Mouse (Mus musculus) embryonic facial prominence, embryonic 14.5 days (tissue): ENCODE measurements around the gene Adipoq. TPM values are rescaled to one million over a fixed set of nuclear protein-coding genes. Genes with fewer than 3 reads are reported as not detected.

Experiments
- ATAC-seq: fragments of 200-750 bp; cut with Nextera tagmentation; 2 replicates; pipeline ENCODE4 v1.8.0; 2017; ENCODE audit warnings: low read depth, moderate number of reproducible peaks, moderate TSS enrichment
- DNase-seq: peaks from one replicate; pipeline ENCODE4 v3.0.0-alpha.2; 2015; ENCODE audit warnings: low spot score
- H3K27ac ChIP-seq: fragments of 300-500 bp; sonication (generic); replicated peaks from 2 replicates; pipeline ENCODE4 v1.5.1; 2014; ENCODE audit warnings: low read depth, mild to moderate bottlenecking, low read length, moderate library complexity
- H3K27me3 ChIP-seq: fragments of 300-500 bp; sonication (generic); replicated peaks from 2 replicates; pipeline ENCODE4 v1.6.1; 2014; ENCODE audit warnings: low read length; ENCODE audit not compliant: control insufficient read depth, insufficient read depth
- H3K36me3 ChIP-seq: fragments of 300-500 bp; sonication (generic); 2 replicates; pipeline ENCODE4 v1.6.1; 2014; ENCODE audit warnings: low read length, mixed read lengths; ENCODE audit not compliant: control insufficient read depth, insufficient read depth
- H3K4me1 ChIP-seq: fragments of 300-500 bp; sonication (generic); 2 replicates; pipeline ENCODE4 v1.6.1; 2014; ENCODE audit warnings: antibody characterized with exemption, low read length; ENCODE audit not compliant: control insufficient read depth, insufficient read depth
- H3K4me2 ChIP-seq: fragments of 300-500 bp; sonication (generic); 2 replicates; pipeline ENCODE4 v1.6.1; 2014; ENCODE audit warnings: low read depth, mild to moderate bottlenecking, low read length, moderate library complexity, mixed read lengths
- H3K4me3 ChIP-seq: fragments of 300-500 bp; sonication (generic); 2 replicates; pipeline ENCODE4 v1.5.1; 2014; ENCODE audit warnings: low read depth, mild to moderate bottlenecking, low read length
- H3K9ac ChIP-seq: fragments of 300-500 bp; sonication (generic); 2 replicates; pipeline ENCODE4 v1.6.1; 2014; ENCODE audit warnings: low read depth, mild to moderate bottlenecking, low read length, moderate library complexity, mixed read lengths
- H3K9me3 ChIP-seq: fragments of 300-500 bp; sonication (generic); 2 replicates; pipeline ENCODE4 v1.6.1; 2016; ENCODE audit warnings: low read length; ENCODE audit not compliant: control insufficient read depth
- WGBS: fragments of 180-500 bp; shearing (Covaris S2); extraction: QIAGEN DNeasy Blood & Tissue Kit; methylation state at CpG from one replicate; pipeline ENCODE4 v1.1.7; 2014; 5-methylcytosine and 5-hydroxymethylcytosine counted together
- polyA plus RNA-seq: library from polyadenylated mRNA; unstranded; fragments of >200 nt; fragmentation: Nextera tagmentation; extraction: Ambion mirVana; gene quantifications from 2 replicates; pipeline ENCODE4 v1.2.1, GENCODE M21; 2014

The Adipoq gene
- polyA plus RNA-seq, 1 experiment from 2014 or later = 18.4 TPM

GRCm38 (mm10) chr16:23124398-23124797 lies 21.9 kb upstream of the Adipoq start:
- no peak for ATAC-seq

DNA sequence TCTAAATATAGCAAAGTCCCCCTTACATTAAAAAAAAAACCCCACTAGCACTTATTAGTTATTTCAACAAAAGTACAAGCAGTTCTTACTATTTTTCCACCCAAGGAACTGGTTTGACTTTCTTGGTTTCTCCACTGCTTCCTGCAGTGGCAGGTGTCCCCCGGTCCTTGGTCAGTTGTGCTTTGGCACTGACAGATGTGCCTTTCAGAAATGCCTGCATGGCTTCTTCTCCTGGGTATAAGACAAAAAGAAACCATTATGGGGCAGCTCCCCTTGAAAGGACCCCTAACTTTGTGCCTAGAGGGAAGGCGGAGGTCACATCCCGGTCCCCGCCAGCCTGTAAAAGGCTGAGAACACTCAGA lies 19.0 kb upstream of the Adipoq start:
- Histone ChIP-seq H3K4me3 (peak overlapping the region; percentile 83), H3K9ac (peak overlapping the region; percentile 96), H3K4me1 (peaks cover 11% of the 10 kb centered on the region; the same call in 1 of the 2 replicates), H3K4me2 (peak overlapping the region; percentile 87), H3K9me3 (no peaks in the 10 kb centered on the region), H3K27me3 (no peaks in the 10 kb centered on the region), H3K36me3 (peaks cover 14% of the 10 kb centered on the region), H3K27ac (peak overlapping the region; percentile 98)
- WGBS = 1% methylated on average over 4 of the region's 4 CpGs
- ATAC-seq (0 out of 2 replicates have a peak, but pooled peaks have one; percentile 4), DNase-seq (no peak)

More at GRCm38 (mm10) chr16:23124398-23124797, 21.9 kb upstream of the Adipoq start:
- WGBS = 89% methylated on average over 4 of the region's 4 CpGs
- Histone ChIP-seq H3K9ac (no peak overlapping the region), H3K36me3 (peaks cover 28% of the 10 kb centered on the region), H3K9me3 (no peaks in the 10 kb centered on the region), H3K4me1 (peaks cover 11% of the 10 kb centered on the region; the same call in 1 of the 2 replicates), H3K27ac (no peak overlapping the region), H3K27me3 (no peaks in the 10 kb centered on the region), H3K4me2 (no peak overlapping the region), H3K4me3 (no peak overlapping the region)
- DNase-seq = no peak

DNA sequence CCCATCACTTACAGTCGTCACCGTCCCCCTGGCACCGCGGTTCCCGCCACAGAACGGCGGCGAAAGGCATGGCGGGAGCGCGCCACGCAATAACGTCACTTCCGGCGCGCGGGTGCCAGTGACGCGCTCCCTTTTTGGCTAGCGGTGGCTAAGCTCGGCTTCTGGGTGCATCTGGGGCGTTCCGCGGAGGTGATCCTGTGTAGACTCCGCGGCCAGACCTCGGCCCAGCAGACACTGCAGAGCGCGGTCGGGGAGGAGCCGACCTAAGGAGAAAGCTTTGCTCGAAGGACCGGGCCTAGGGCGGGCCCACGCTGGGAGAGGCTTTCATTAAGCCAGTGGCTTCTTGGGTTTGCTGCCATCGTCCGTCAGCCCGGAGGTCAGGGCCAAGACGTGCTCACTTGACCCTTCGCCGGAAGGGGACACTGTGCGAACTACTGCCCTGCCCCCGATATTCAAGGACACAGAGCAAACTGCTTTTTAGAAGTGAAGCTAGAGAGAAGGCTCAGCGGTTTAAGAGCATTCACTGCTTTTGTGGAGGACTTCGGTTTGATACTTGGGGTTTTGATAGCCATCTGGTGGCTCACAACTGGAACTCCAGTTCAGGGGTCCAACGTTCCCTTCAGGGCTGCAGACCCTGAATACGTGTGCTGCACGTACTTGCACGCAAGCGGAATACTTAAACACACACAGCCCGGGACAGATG lies 18.5 kb upstream of the Adipoq start, which contains the start of gene Rfc4:
TSS of gene Rfc4 (minus strand) at position 65 of the 703 bp plus-strand sequence.
- H3K27me3 ChIP-seq = no peaks in the 10 kb centered on the region
- H3K27ac ChIP-seq = peak within 1 kb of the TSS; percentile 98
- DNase-seq (peak; percentile 94), ATAC-seq (peak; percentile 94)
- H3K9me3 ChIP-seq = no peaks in the 10 kb centered on the region
- peaks cover 11% of the 10 kb centered on the region; the same call in 1 of the 2 replicates for H3K4me1 ChIP-seq
- H3K4me3 ChIP-seq = peak within 1 kb of the TSS; percentile 83
- peak within 1 kb of the TSS; percentile 87 for H3K4me2 ChIP-seq
- peak within 1 kb of the TSS; percentile 96 for H3K9ac ChIP-seq
- WGBS = under 1% methylated on average over 50 of the region's 51 CpGs
- peaks cover 14% of the 10 kb centered on the region for H3K36me3 ChIP-seq

- ATAC-seq = no peak
- 90% methylated on average over 3 of the region's 3 CpGs for WGBS
- H3K4me2 ChIP-seq = no peak overlapping the region
Observed at GRCm38 (mm10) chr16:23130303-23130702, 16.0 kb upstream of the Adipoq start.

DNA sequence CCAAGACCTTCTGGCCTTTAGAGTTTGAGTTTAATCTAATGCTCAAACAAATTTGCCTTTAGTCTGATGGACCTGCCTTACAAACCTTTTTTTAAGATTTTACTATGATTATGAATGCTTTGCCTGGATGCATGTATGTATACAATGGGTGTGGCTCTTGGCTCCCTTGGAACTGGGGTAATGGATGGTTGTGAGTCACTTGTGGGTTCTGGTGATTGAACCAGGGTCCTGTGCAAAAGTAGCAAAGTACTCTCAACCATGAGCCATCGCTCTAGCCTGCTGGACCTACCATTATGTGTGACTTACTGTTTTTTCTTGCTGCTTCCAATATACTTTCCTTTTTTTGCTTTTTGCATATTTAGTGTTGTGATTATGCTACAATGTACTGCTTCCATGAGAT lies 14.0 kb upstream of the Adipoq start:
- Histone ChIP-seq H3K27ac (no peak overlapping the region), H3K4me1 (peaks cover 6% of the 10 kb centered on the region; the same call in 1 of the 2 replicates), H3K27me3 (no peaks in the 10 kb centered on the region), H3K4me2 (no peak overlapping the region), H3K36me3 (no peaks in the 10 kb centered on the region), H3K9me3 (no peaks in the 10 kb centered on the region), H3K4me3 (no peak overlapping the region), H3K9ac (no peak overlapping the region)
- WGBS = 92% methylated on average over 1 of the region's 1 CpGs
- no peak for ATAC-seq
- no peak for DNase-seq

More at GRCm38 (mm10) chr16:23130303-23130702, 16.0 kb upstream of the Adipoq start:
- H3K9me3 ChIP-seq = no peaks in the 10 kb centered on the region
- H3K36me3 ChIP-seq = no peaks in the 10 kb centered on the region
- no peak overlapping the region for H3K27ac ChIP-seq
- H3K27me3 ChIP-seq = no peaks in the 10 kb centered on the region
- H3K9ac ChIP-seq = no peak overlapping the region
- peaks cover 11% of the 10 kb centered on the region; the same call in 1 of the 2 replicates for H3K4me1 ChIP-seq
- no peak overlapping the region for H3K4me3 ChIP-seq
- DNase-seq = no peak

- H3K4me3 ChIP-seq = no peak overlapping the region
- no peaks in the 10 kb centered on the region for H3K27me3 ChIP-seq
- H3K27ac ChIP-seq = no peak overlapping the region
- H3K4me1 ChIP-seq = no peaks in the 10 kb centered on the region
- ATAC-seq (no peak), DNase-seq (peak; percentile 54)
- WGBS = 21% methylated on average over 11 of the region's 11 CpGs
- H3K36me3 ChIP-seq = no peaks in the 10 kb centered on the region
- no peak overlapping the region for H3K4me2 ChIP-seq
- H3K9ac ChIP-seq = no peak overlapping the region; the same call in 1 of the 2 replicates
- no peaks in the 10 kb centered on the region for H3K9me3 ChIP-seq
Observed at GRCm38 (mm10) chr16:23135421-23136149, 10.8 kb upstream of the Adipoq start.

GRCm38 (mm10) chr16:23136406-23136970 lies 9.8 kb upstream of the Adipoq start:
- H3K9me3 ChIP-seq = no peaks in the 10 kb centered on the region
- no peaks in the 10 kb centered on the region for H3K4me1 ChIP-seq
- DNase-seq (no peak), ATAC-seq (no peak)
- 54% methylated on average over 4 of the region's 4 CpGs for WGBS
- no peak overlapping the region for H3K9ac ChIP-seq
- H3K27ac ChIP-seq = no peak overlapping the region
- no peak overlapping the region for H3K4me2 ChIP-seq
- H3K27me3 ChIP-seq = no peaks in the 10 kb centered on the region
- H3K36me3 ChIP-seq = no peaks in the 10 kb centered on the region
- H3K4me3 ChIP-seq = no peak overlapping the region

DNA sequence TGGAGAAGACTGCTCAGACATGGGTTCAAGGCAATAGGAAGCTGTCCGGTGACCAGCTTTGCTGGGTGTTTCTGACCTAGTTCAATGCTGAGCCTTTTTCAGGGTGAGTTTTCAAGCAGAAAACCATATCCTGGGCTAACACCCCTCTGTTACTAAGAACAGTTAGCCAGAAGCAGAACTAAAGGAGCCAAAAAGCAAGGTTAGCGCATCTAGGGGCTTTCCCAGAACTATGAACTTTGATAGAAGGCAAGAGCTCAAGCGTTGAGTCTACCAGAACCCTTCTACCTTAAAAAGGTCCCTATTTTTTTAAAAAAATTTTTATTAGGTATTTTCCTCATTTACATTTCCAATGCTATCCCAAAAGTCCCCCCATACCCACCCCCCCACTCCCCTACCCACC lies 5.4 kb upstream of the Adipoq start:
- H3K4me1 ChIP-seq = no peaks in the 10 kb centered on the region
- H3K27ac ChIP-seq = no peak overlapping the region
- WGBS = 96% methylated on average over 3 of the region's 3 CpGs
- H3K9me3 ChIP-seq = no peaks in the 10 kb centered on the region
- ATAC-seq = no peak
- H3K27me3 ChIP-seq = no peaks in the 10 kb centered on the region
- H3K36me3 ChIP-seq = no peaks in the 10 kb centered on the region
- no peak for DNase-seq
- H3K4me3 ChIP-seq = no peak overlapping the region
- H3K9ac ChIP-seq = no peak overlapping the region
- no peak overlapping the region for H3K4me2 ChIP-seq
